Mouse (Mus musculus) CH12.LX (cell line): ENCODE measurements around the gene Cd81. TPM values are rescaled to one million over a fixed set of nuclear protein-coding genes. Genes with fewer than 3 reads are reported as not detected.

Experiments used
- DNase-seq: peaks from one replicate; pipeline ENCODE4 v3.0.0-alpha.2; 2013; ENCODE audit errors: extremely low read depth
- H3K27ac ChIP-seq: 2 replicates; pipeline ENCODE4 v1.5.1; 2012; ENCODE audit warnings: low read depth, mild to moderate bottlenecking, control low read depth, moderate library complexity; ENCODE audit not compliant: insufficient read depth
- H3K27me3 ChIP-seq: replicated peaks from 2 replicates; pipeline ENCODE3; 2012; ENCODE audit warnings: inconsistent platforms
- H3K36me3 ChIP-seq, 2 experiments: replicated peaks in 1 of 2; 2 replicates each; pipeline versions ENCODE3 to v1.6.1; 2012; ENCODE audit warnings: inconsistent platforms in 1 of 2, low read length in 1 of 2, mild to moderate bottlenecking in 1 of 2, mixed read lengths in 1 of 2, moderate library complexity in 1 of 2; ENCODE audit not compliant: control insufficient read depth in 1 of 2, insufficient read depth in 1 of 2
- H3K4me1 ChIP-seq, 2 experiments: 2 replicates each; pipeline ENCODE4 v1.6.1; 2012; ENCODE audit warnings: inconsistent platforms in 1 of 2, moderate library complexity in 1 of 2; ENCODE audit not compliant: insufficient read depth in 2 of 2, control insufficient read depth in 1 of 2
- H3K4me2 ChIP-seq: 2 replicates; pipeline ENCODE4 v1.6.1; 2012; ENCODE audit warnings: low read depth, mild to moderate bottlenecking, control low read depth; ENCODE audit not compliant: poor library complexity, insufficient read depth, severe bottlenecking
- H3K4me3 ChIP-seq, 3 experiments: fragments of 150-350 bp in 1 of 3; sonication (generic) in 1 of 3; replicated peaks in 1 of 3; 2 replicates each; pipeline versions ENCODE3 to v1.5.1; 2011 to 2012; ENCODE audit warnings: low read depth in 2 of 3, low read length in 2 of 3, mild to moderate bottlenecking in 2 of 3, moderate library complexity in 2 of 3, control low read depth in 1 of 3, improper control_type of control experiment in 1 of 3, inconsistent platforms in 1 of 3, mixed read lengths in 1 of 3; ENCODE audit not compliant: poor library complexity in 1 of 3
- H3K79me2 ChIP-seq: replicated peaks from 2 replicates; pipeline ENCODE4 v1.6.1; 2012; ENCODE audit warnings: mild to moderate bottlenecking, moderate library complexity; ENCODE audit not compliant: control insufficient read depth, poor library complexity, insufficient read depth, severe bottlenecking; ENCODE audit errors: extremely low read depth
- H3K9ac ChIP-seq: 2 replicates; pipeline ENCODE4 v1.6.1; 2012; ENCODE audit warnings: low read depth, mild to moderate bottlenecking, control low read depth, moderate library complexity; ENCODE audit not compliant: insufficient read depth
- H3K9me3 ChIP-seq: replicated peaks from 2 replicates; pipeline ENCODE3; 2012; ENCODE audit warnings: low read length, inconsistent platforms, mixed read lengths
- CHD1 ChIP-seq: IDR thresholded peaks from 2 replicates; pipeline ENCODE4 v1.6.1; 2012; ENCODE audit warnings: low read depth, low read length, improper control_type of control experiment, inconsistent platforms
- CHD2 ChIP-seq: IDR thresholded peaks from 2 replicates; pipeline ENCODE4 v1.6.1; 2011; ENCODE audit warnings: low read length, improper control_type of control experiment
- CTCF ChIP-seq, 2 experiments: IDR thresholded peaks in 1 of 2; conservative IDR thresholded peaks in 1 of 2; 2 replicates each; pipeline ENCODE4 v1.5.1; 2011 to 2012; ENCODE audit warnings: low read depth in 2 of 2, low read length in 2 of 2, improper control_type of control experiment in 1 of 2, inconsistent platforms in 1 of 2, mild to moderate bottlenecking in 1 of 2, moderate library complexity in 1 of 2
- E2F4 ChIP-seq: IDR thresholded peaks from 2 replicates; pipeline ENCODE4 v1.6.1; 2011; ENCODE audit warnings: low read depth, low read length, improper control_type of control experiment; ENCODE audit not compliant: insufficient replicate concordance
- HCFC1 ChIP-seq: IDR thresholded peaks from 2 replicates; pipeline ENCODE4 v1.6.1; 2012; ENCODE audit warnings: low read depth, mild to moderate bottlenecking, inconsistent platforms, low read length, improper control_type of control experiment
- KAT2A ChIP-seq: IDR thresholded peaks from 2 replicates; pipeline ENCODE4 v1.6.1; 2012; ENCODE audit warnings: low read length, improper control_type of control experiment, inconsistent platforms; ENCODE audit not compliant: insufficient replicate concordance
- MAFK ChIP-seq: IDR thresholded peaks from 2 replicates; pipeline ENCODE4 v1.6.1; 2011; ENCODE audit warnings: low read length, improper control_type of control experiment; ENCODE audit not compliant: insufficient replicate concordance
- MAZ ChIP-seq: IDR thresholded peaks from 2 replicates; pipeline ENCODE4 v1.6.1; 2012; ENCODE audit warnings: low read depth, mild to moderate bottlenecking, inconsistent platforms, low read length, improper control_type of control experiment, moderate library complexity
- MEF2A ChIP-seq: IDR thresholded peaks from 2 replicates; pipeline ENCODE4 v1.6.1; 2014; ENCODE audit warnings: low read depth, mild to moderate bottlenecking, inconsistent platforms, low read length, improper control_type of control experiment, borderline replicate concordance
- MYC ChIP-seq: IDR thresholded peaks from 2 replicates; pipeline ENCODE4 v1.6.1; 2011; ENCODE audit warnings: low read depth, mild to moderate bottlenecking, improper control_type of control experiment, low read length
- RCOR1 ChIP-seq: conservative IDR thresholded peaks from 2 replicates; pipeline ENCODE4 v1.6.1; 2012; ENCODE audit warnings: low read depth, mild to moderate bottlenecking, inconsistent platforms, low read length, improper control_type of control experiment
- TBP ChIP-seq: conservative IDR thresholded peaks from 2 replicates; pipeline ENCODE4 v1.6.1; 2011; ENCODE audit warnings: low read depth, low read length, improper control_type of control experiment
- USF1 ChIP-seq: IDR thresholded peaks from 2 replicates; pipeline ENCODE4 v1.6.1; 2014; ENCODE audit warnings: low read depth, mild to moderate bottlenecking, inconsistent platforms, low read length, improper control_type of control experiment
- USF2 ChIP-seq: conservative IDR thresholded peaks from 2 replicates; pipeline ENCODE4 v1.6.1; 2011; ENCODE audit warnings: low read depth, low read length, improper control_type of control experiment
- ZC3H11A ChIP-seq: IDR thresholded peaks from 2 replicates; pipeline ENCODE4 v1.6.1; 2012; ENCODE audit warnings: low read depth, mild to moderate bottlenecking, inconsistent platforms, low read length, improper control_type of control experiment
- ZMIZ1 ChIP-seq: IDR thresholded peaks from 2 replicates; pipeline ENCODE4 v1.6.1; 2012; ENCODE audit warnings: low read depth, mild to moderate bottlenecking, inconsistent platforms, low read length, improper control_type of control experiment
- ZNF384 ChIP-seq: IDR thresholded peaks from 2 replicates; pipeline ENCODE4 v1.6.1; 2012; ENCODE audit warnings: low read depth, low read length, improper control_type of control experiment, inconsistent platforms
- dilution Hi-C: fragments of 300-500 bp; cut with MboI; formaldehyde crosslinking; loops from 2 replicates; pipeline ENCODE4 v1.14.3; 2020; ENCODE audit warnings: low sequenced_read_pairs; ENCODE audit not compliant: extremely low pct_unique_long_range_greater_than_20kb, extremely low pct_ligation_motif_present
- in situ Hi-C: fragments of 300-500 bp; cut with MboI; formaldehyde crosslinking; loops from 3 replicates; pipeline ENCODE4 v1.14.3; 2019; ENCODE audit warnings: low sequenced_read_pairs, low pct_ligation_motif_present, low pct_unique_long_range_greater_than_20kb, mixed read lengths
- polyA plus RNA-seq: library from polyadenylated mRNA; unstranded; fragments of >175 nt; gene quantifications from 2 replicates; pipeline ENCODE4 v1.2.1, GENCODE M21; 2012; ENCODE audit warnings: low read depth; ENCODE audit not compliant: insufficient read length
- total RNA-seq, 2 experiments: library from RNA; depleted of rRNA; stranded (reverse); fragments of 300-350 nt in 1 of 2; fragments of >200 nt in 1 of 2; gene quantifications; 2 replicates each; pipeline ENCODE4 v1.2.3; 2012 to 2014

Gene Cd81
- total and polyA plus RNA-seq, 3 experiments: 318 to 352 (median 327) TPM

DNA sequence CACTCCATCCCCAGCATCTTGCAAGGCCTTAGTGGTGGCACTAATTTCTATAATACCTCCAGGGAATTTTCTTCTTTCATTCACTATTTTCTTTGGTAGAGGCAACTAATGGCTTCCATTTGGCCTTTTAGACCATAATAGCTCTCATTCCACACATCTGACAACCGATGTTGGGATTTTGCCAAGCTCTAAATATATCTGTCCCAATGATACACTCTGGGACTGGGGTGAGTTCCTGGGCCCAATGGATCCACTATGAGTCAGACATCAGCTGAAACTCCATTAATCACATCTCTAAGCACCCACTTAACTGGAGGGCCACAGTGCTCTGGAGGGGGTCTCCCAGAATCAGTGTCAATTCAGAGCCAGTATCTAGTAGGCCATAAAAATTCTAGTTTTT is 20.7 kb upstream of the Cd81 start:
- no peaks in the 10 kb centered on the region for H3K27me3 ChIP-seq
- DNase-seq: no peak
- dilution Hi-C loops: no loop called here
- H3K4me3 ChIP-seq: no peak overlapping the region
- TF ChIP-seq TBP (no peak), ZC3H11A (no peak), KAT2A (no peak)
- TF ChIP-seq, all 38 proteins: peak for 0
- peaks cover 6 to 20% of the 10 kb centered on the region in 2 experiments for H3K4me1 ChIP-seq
- no peak overlapping the region for H3K27ac ChIP-seq
- peaks cover 0 to 12% of the 10 kb centered on the region in 2 experiments for H3K36me3 ChIP-seq
- in situ Hi-C loops: no loop called here
- no peak overlapping the region for H3K4me2 ChIP-seq
- H3K9me3 ChIP-seq: no peaks in the 10 kb centered on the region
- H3K9ac ChIP-seq: no peak overlapping the region
- H3K79me2 ChIP-seq: no peaks in the 10 kb centered on the region

DNA sequence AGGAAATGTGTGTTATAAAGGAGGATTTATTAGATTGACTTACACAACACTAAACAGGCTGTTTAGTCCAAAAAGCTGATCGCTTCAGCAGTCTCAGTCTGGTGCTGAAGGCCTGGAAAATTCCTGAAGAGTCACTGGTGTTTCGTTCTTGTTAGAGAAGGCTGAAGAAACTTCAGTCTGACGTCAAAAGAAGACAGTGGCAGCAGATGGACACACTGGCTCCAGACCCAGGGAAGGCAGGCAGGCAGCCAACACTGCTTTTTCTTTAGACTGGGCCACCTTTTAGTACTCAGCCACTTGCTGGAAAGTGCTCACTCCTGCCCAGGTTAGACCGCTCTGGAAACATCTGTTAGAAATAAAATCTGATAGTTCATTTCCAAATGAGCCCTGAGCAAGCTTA is 19.0 kb upstream of the Cd81 start:
- H3K4me1 ChIP-seq: peaks cover 18 to 25% of the 10 kb centered on the region in 2 experiments
- no peak overlapping the region for H3K4me2 ChIP-seq
- H3K27me3 ChIP-seq: no peaks in the 10 kb centered on the region
- no peaks in the 10 kb centered on the region for H3K79me2 ChIP-seq
- no peak overlapping the region for H3K27ac ChIP-seq
- H3K4me3 ChIP-seq: no peak overlapping the region
- in situ Hi-C loops (no loop called here), dilution Hi-C loops (no loop called here)
- no peaks in the 10 kb centered on the region for H3K9me3 ChIP-seq
- H3K36me3 ChIP-seq: peaks cover 0 to 12% of the 10 kb centered on the region in 2 experiments
- TF ChIP-seq ZC3H11A (no peak), MAZ (no peak), CHD1 (no peak), E2F4 (no peak), USF1 (no peak), CTCF (conservative IDR thresholded peaks at IDR 0.05 in 1 of 2, IDR thresholded peaks at IDR 0.05 in 1 of 2; ENCODE audit: low read depth in 2 of 2, low read length in 2 of 2) (no peak), CHD2 (no peak), MAFK (no peak)
- no peak for DNase-seq
- H3K9ac ChIP-seq: no peak overlapping the region

DNA sequence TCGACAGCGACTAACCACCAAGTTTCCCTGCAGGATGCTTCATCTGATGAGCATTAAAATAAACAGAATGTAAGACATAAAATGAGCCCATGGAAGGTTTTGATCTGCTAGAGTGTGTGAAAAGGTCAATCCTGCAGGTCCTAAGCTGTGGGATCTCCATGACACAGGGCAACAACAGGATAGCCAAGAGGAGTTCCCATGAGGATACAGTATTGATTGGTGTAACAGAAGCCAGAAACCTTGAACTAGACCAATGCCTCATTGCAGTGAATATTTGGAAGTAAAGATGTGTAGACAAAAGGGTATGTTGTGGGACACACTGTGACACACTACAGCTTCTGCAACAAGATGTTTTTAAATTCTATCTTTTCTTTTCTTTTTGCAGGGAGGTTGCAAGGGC is 18.4 kb upstream of the Cd81 start:
- H3K4me3 ChIP-seq: no peak overlapping the region
- DNase-seq: no peak
- H3K4me2 ChIP-seq: no peak overlapping the region
- in situ Hi-C loops (no loop called here), dilution Hi-C loops (no loop called here)
- no peaks in the 10 kb centered on the region for H3K9me3 ChIP-seq
- no peaks in the 10 kb centered on the region for H3K79me2 ChIP-seq
- peaks cover 19 to 30% of the 10 kb centered on the region in 2 experiments for H3K4me1 ChIP-seq
- H3K27me3 ChIP-seq: no peaks in the 10 kb centered on the region
- no peak overlapping the region for H3K9ac ChIP-seq
- no peak overlapping the region for H3K27ac ChIP-seq
- TF ChIP-seq USF2: no peak
- TF ChIP-seq MYC: no peak
- TF ChIP-seq HCFC1: no peak
- no peak for TF ChIP-seq CHD2
- TF ChIP-seq MAZ: no peak
- TF ChIP-seq ZMIZ1: no peak
- TF ChIP-seq RCOR1: no peak
- no peak for TF ChIP-seq ZNF384
- no peak for TF ChIP-seq MEF2A
- H3K36me3 ChIP-seq: peaks cover 0 to 8% of the 10 kb centered on the region in 2 experiments
